Mouse (Mus musculus): ENCODE measurements around the gene Fbxw2. TPM values are rescaled to one million over a fixed set of nuclear protein-coding genes. Genes with fewer than 3 reads are reported as not detected.
"Not testable (repeated sequence)": the region's sequence is repeated elsewhere in the genome, so short reads cannot be mapped to it uniquely, and the experiment has no call there.

Fbxw2 gene
- total and polyA plus RNA-seq, 2 experiments from 2014 or later, result 120 to 130 TPM

DNA sequence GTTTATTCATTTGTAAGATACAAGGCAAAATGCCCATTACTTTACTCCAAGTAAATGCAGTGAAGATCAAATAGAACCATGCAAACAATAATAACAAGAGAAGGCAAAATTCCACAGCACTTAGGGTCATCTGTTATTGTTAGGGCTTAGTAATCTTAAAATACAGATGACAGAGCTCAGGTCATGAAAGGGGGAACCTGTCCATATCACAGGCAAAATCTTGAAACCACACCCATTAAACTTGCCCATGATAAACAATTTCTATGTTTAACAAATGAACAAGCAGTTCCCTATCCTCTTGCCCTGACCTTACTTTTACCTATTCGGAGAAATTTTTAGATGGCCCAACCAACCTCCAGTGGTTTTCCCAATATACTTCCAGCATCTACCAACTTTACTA, 16.5 kb downstream of the Fbxw2 start:
- ATAC-seq (no peak), DNase-seq (no peak)
- H3K27ac ChIP-seq (ENCODE audit: low read depth, low read length), result no peak overlapping the region
- H3K9me3 ChIP-seq (ENCODE audit: low read length), result no peaks in the 10 kb centered on the region
- H3K27me3 ChIP-seq (ENCODE audit: insufficient read depth, low read length), result no peaks in the 10 kb centered on the region
- H3K4me1 ChIP-seq (ENCODE audit: insufficient read depth), result no peaks in the 10 kb centered on the region
- H3K4me3 ChIP-seq (ENCODE audit: low read depth, low read length), result no peak overlapping the region
- no peak for TF ChIP-seq CTCF (IDR thresholded peaks at IDR 0.05; ENCODE audit: low read depth)
- peaks cover 24% of the 10 kb centered on the region; the same call in 1 of the 2 replicates for H3K36me3 ChIP-seq (ENCODE audit: insufficient read depth)
- WGBS, result 91% methylated on average over 1 of the region's 1 CpGs
- no peak overlapping the region for H3K9ac ChIP-seq
- no peak overlapping the region for H3K4me2 ChIP-seq (ENCODE audit: low read depth)

- 84% methylated on average over 2 of the region's 2 CpGs for WGBS
- Histone ChIP-seq H3K27ac (ENCODE audit: low read depth, low read length) (no peak overlapping the region), H3K27me3 (ENCODE audit: insufficient read depth, low read length) (no peaks in the 10 kb centered on the region), H3K4me3 (ENCODE audit: low read depth, low read length) (no peak overlapping the region), H3K9ac (no peak overlapping the region), H3K4me2 (ENCODE audit: low read depth) (no peak overlapping the region), H3K36me3 (ENCODE audit: insufficient read depth) (peaks cover 24% of the 10 kb centered on the region; the same call in 1 of the 2 replicates), H3K9me3 (ENCODE audit: low read length) (no peaks in the 10 kb centered on the region), H3K4me1 (ENCODE audit: insufficient read depth) (peaks cover 9% of the 10 kb centered on the region; the same call in 1 of the 2 replicates)
- ATAC-seq (no peak), DNase-seq (no peak)
- TF ChIP-seq CTCF (IDR thresholded peaks at IDR 0.05; ENCODE audit: low read depth), result no peak
Measured at GRCm38 (mm10) chr2:34808057-34808456, 18.1 kb downstream of the Fbxw2 start.

- no peak for DNase-seq
- Histone ChIP-seq H3K27me3 (ENCODE audit: insufficient read depth, low read length) (no peaks in the 10 kb centered on the region), H3K4me3 (ENCODE audit: low read depth, low read length) (no peak overlapping the region), H3K9me3 (ENCODE audit: low read length) (no peaks in the 10 kb centered on the region), H3K4me1 (ENCODE audit: insufficient read depth) (peaks cover 9% of the 10 kb centered on the region; the same call in 1 of the 2 replicates), H3K27ac (ENCODE audit: low read depth, low read length) (no peak overlapping the region), H3K9ac (no peak overlapping the region), H3K4me2 (ENCODE audit: low read depth) (no peak overlapping the region), H3K36me3 (ENCODE audit: insufficient read depth) (0 out of 2 replicates have a peak, but pooled peaks cover 12% of the 10 kb centered on the region)
- 88% methylated on average over 10 of the region's 10 CpGs for WGBS
- no peak for ATAC-seq
- no peak for TF ChIP-seq CTCF (IDR thresholded peaks at IDR 0.05; ENCODE audit: low read depth)
Measured at GRCm38 (mm10) chr2:34805364-34805950, 20.7 kb downstream of the Fbxw2 start.

GRCm38 (mm10) chr2:34804815-34805214, 21.3 kb downstream of the Fbxw2 start:
- no peaks in the 10 kb centered on the region for H3K27me3 ChIP-seq (ENCODE audit: insufficient read depth, low read length)
- no peak overlapping the region for H3K4me2 ChIP-seq (ENCODE audit: low read depth)
- no peak for TF ChIP-seq CTCF (IDR thresholded peaks at IDR 0.05; ENCODE audit: low read depth)
- H3K9ac ChIP-seq, result no peak overlapping the region
- WGBS, result 66% methylated on average over 1 of the region's 1 CpGs
- H3K4me3 ChIP-seq (ENCODE audit: low read depth, low read length), result no peak overlapping the region
- no peaks in the 10 kb centered on the region for H3K9me3 ChIP-seq (ENCODE audit: low read length)
- peaks cover 9% of the 10 kb centered on the region; the same call in 1 of the 2 replicates for H3K4me1 ChIP-seq (ENCODE audit: insufficient read depth)
- H3K36me3 ChIP-seq (ENCODE audit: insufficient read depth), result 0 out of 2 replicates have a peak, but pooled peaks cover 12% of the 10 kb centered on the region
- no peak overlapping the region for H3K27ac ChIP-seq (ENCODE audit: low read depth, low read length)
- DNase-seq (no peak), ATAC-seq (no peak)

DNA sequence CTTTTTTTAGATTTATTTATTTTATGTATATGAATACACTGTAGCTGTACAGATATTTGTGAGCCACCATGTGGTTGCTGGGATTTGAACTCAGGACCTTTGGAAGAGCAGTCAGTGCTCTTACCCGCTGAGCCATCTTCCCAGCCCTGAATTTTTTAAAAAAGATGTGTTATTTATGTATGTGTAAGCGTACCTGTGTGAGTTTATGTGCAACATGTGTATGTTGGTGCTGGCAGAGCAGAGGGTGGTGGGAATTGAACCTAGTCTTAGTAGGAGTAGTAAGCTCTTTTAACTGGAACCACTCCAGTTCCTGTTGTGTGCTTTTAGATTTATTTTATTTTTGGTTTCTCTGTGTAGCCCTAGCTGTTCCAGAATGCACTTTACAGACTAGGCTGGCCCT, 21.9 kb downstream of the Fbxw2 start:
- H3K4me2 ChIP-seq (ENCODE audit: low read depth), result no peak overlapping the region

GRCm38 (mm10) chr2:34803746-34804145, 22.4 kb downstream of the Fbxw2 start:
- no peak overlapping the region for H3K9ac ChIP-seq
- WGBS, result 76% methylated on average over 3 of the region's 3 CpGs
- H3K9me3 ChIP-seq (ENCODE audit: low read length), result no peaks in the 10 kb centered on the region
- no peak for TF ChIP-seq CTCF (IDR thresholded peaks at IDR 0.05; ENCODE audit: low read depth)
- no peak overlapping the region for H3K4me3 ChIP-seq (ENCODE audit: low read depth, low read length)
- DNase-seq (no peak), ATAC-seq (no peak)
- H3K4me2 ChIP-seq (ENCODE audit: low read depth), result peak overlapping the region; percentile 24
- peaks cover 13% of the 10 kb centered on the region; the same call in 1 of the 2 replicates for H3K4me1 ChIP-seq (ENCODE audit: insufficient read depth)
- no peaks in the 10 kb centered on the region for H3K27me3 ChIP-seq (ENCODE audit: insufficient read depth, low read length)
- H3K36me3 ChIP-seq (ENCODE audit: insufficient read depth), result 0 out of 2 replicates have a peak, but pooled peaks cover 12% of the 10 kb centered on the region
- H3K27ac ChIP-seq (ENCODE audit: low read depth, low read length), result no peak overlapping the region

More for the DNA sequence above, 21.9 kb downstream of the Fbxw2 start:
- 0 out of 2 replicates have a peak, but pooled peaks cover 12% of the 10 kb centered on the region for H3K36me3 ChIP-seq (ENCODE audit: insufficient read depth)
- TF ChIP-seq CTCF (IDR thresholded peaks at IDR 0.05; ENCODE audit: low read depth), result no peak
- ATAC-seq (no peak), DNase-seq (no peak)
- H3K9me3 ChIP-seq (ENCODE audit: low read length), result no peaks in the 10 kb centered on the region
- 95% methylated on average over 2 of the region's 2 CpGs for WGBS
- no peak overlapping the region for H3K27ac ChIP-seq (ENCODE audit: low read depth, low read length)
- H3K9ac ChIP-seq, result no peak overlapping the region
- no peaks in the 10 kb centered on the region for H3K27me3 ChIP-seq (ENCODE audit: insufficient read depth, low read length)
- H3K4me1 ChIP-seq (ENCODE audit: insufficient read depth), result peaks cover 10% of the 10 kb centered on the region; the same call in 1 of the 2 replicates
- no peak overlapping the region for H3K4me3 ChIP-seq (ENCODE audit: low read depth, low read length)

DNA sequence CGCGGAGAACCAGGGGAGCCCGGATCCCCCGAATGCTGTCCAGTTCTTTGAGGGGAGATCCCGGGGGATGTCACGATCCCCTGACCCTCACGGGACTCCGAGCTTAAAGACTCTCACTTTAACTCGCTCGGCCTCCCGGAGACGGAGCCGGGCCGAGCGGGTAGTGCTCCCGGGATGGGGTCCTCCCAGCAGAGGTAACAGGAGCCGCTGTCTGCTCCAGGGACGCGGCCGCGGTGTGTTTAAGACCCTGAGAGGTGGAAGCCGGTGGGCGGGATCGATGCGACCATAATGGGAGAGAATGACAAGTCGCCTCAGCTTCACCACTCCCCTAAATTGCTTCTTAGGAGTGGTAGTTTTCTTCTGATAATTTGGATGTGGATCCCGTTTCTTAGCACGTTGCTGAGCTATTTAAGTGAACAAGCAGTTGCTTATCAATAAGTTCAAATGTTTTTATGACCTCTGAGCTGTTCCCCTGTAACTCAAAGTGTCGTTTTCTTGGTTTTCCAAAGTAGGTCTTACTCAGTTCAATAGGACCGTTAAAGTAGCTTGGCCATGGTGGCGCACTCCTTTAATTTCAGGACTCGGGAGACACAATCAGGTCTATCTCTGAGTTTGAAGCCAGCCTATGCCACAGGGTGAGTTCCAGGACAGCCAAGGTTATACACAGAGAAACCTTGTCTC, 23.4 kb downstream of the Fbxw2 start:
- H3K27me3 ChIP-seq (ENCODE audit: insufficient read depth, low read length); H3K9me3 ChIP-seq (ENCODE audit: low read length): not testable (repeated sequence)
- peak overlapping the region; percentile 59 for H3K4me3 ChIP-seq (ENCODE audit: low read depth, low read length)
- H3K4me1 ChIP-seq (ENCODE audit: insufficient read depth), result peaks cover 13% of the 10 kb centered on the region; the same call in 1 of the 2 replicates
- H3K4me2 ChIP-seq (ENCODE audit: low read depth), result peak overlapping the region; percentile 61
- peak overlapping the region; percentile 84 for H3K9ac ChIP-seq
- under 1% methylated on average over 21 of the region's 32 CpGs for WGBS
- ATAC-seq, result peak; percentile 44
- H3K36me3 ChIP-seq (ENCODE audit: insufficient read depth), result 0 out of 2 replicates have a peak, but pooled peaks cover 12% of the 10 kb centered on the region
- peak; percentile 52 for DNase-seq
- peak overlapping the region; percentile 90 for H3K27ac ChIP-seq (ENCODE audit: low read depth, low read length)
